Mouse (Mus musculus) liver, embryonic 14.5 days (tissue): ENCODE results near the gene Plxnb2. TPM values are rescaled to one million over a fixed set of nuclear protein-coding genes. Genes with fewer than 3 reads are reported as not detected.

ENCODE experiments used
- ATAC-seq: fragments of 200-750 bp; cut with Nextera tagmentation; 2 replicates; pipeline ENCODE4 v1.8.0; 2017; ENCODE audit warnings: moderate number of reproducible peaks, mild to moderate bottlenecking, moderate library complexity; ENCODE audit not compliant: insufficient read depth
- DNase-seq, 3 experiments: peaks; one replicate each; pipeline ENCODE4 v3.0.0-alpha.2; 2012 to 2013; ENCODE audit warnings: low read depth in 3 of 3, low spot score in 3 of 3
- H3K27ac ChIP-seq: fragments of 300-500 bp; sonication (generic); 2 replicates; pipeline ENCODE4 v1.5.1; 2014; ENCODE audit warnings: moderate library complexity, mild to moderate bottlenecking, control low read depth, inconsistent platforms
- H3K27me3 ChIP-seq: fragments of 300-500 bp; sonication (generic); 2 replicates; pipeline ENCODE4 v1.6.1; 2014; ENCODE audit warnings: mild to moderate bottlenecking, low read length, moderate library complexity; ENCODE audit not compliant: control insufficient read depth, insufficient read depth
- H3K36me3 ChIP-seq: fragments of 300-500 bp; sonication (generic); replicated peaks from 2 replicates; pipeline ENCODE4 v1.6.1; 2014; ENCODE audit warnings: low read depth; ENCODE audit not compliant: control insufficient read depth, insufficient read depth
- H3K4me1 ChIP-seq, 2 experiments: fragments of 200-500 bp in 1 of 2; fragments of 300-500 bp in 1 of 2; sonication (generic) in 1 of 2; replicated peaks; 2 replicates each; pipeline ENCODE4 v1.6.1; 2012 to 2014; ENCODE audit warnings: antibody characterized with exemption in 1 of 2, inconsistent platforms in 1 of 2, low read length in 1 of 2; ENCODE audit not compliant: control insufficient read depth in 2 of 2, insufficient read depth in 2 of 2
- H3K4me2 ChIP-seq: fragments of 300-500 bp; sonication (generic); 2 replicates; pipeline ENCODE4 v1.6.1; 2014; ENCODE audit warnings: low read depth, mild to moderate bottlenecking, control low read depth, moderate library complexity
- H3K4me3 ChIP-seq, 2 experiments: fragments of 200-500 bp in 1 of 2; fragments of 300-500 bp in 1 of 2; sonication (generic) in 1 of 2; 2 replicates each; pipeline ENCODE4 v1.5.1; 2012 to 2014; ENCODE audit warnings: low read depth in 2 of 2, low read length in 2 of 2, mild to moderate bottlenecking in 2 of 2, control low read depth in 1 of 2, inconsistent platforms in 1 of 2, moderate library complexity in 1 of 2; ENCODE audit not compliant: insufficient read depth in 1 of 2
- H3K9ac ChIP-seq: fragments of 300-500 bp; sonication (generic); replicated peaks from 2 replicates; pipeline ENCODE4 v1.6.1; 2014; ENCODE audit warnings: mild to moderate bottlenecking, control low read depth, moderate library complexity
- H3K9me3 ChIP-seq: fragments of 300-500 bp; sonication (generic); 2 replicates; pipeline ENCODE4 v1.6.1; 2016; ENCODE audit warnings: low read length, mixed read lengths; ENCODE audit not compliant: control insufficient read depth
- CTCF ChIP-seq: IDR thresholded peaks from 2 replicates; pipeline ENCODE4 v1.5.1; 2016; ENCODE audit warnings: antibody characterized with exemption, low read depth, control low read depth
- EP300 ChIP-seq: IDR thresholded peaks from 2 replicates; pipeline ENCODE4 v1.6.1; 2016; ENCODE audit warnings: antibody characterized with exemption, low read depth
- WGBS: fragments of 180-500 bp; shearing (Covaris S2); extraction: QIAGEN DNeasy Blood & Tissue Kit; methylation state at CpG from one replicate; pipeline ENCODE4 v1.1.7; 2014; ENCODE audit not compliant: insufficient replicate concordance; 5-methylcytosine and 5-hydroxymethylcytosine counted together
- polyA plus RNA-seq, 2 experiments: library from polyadenylated mRNA; depleted of rRNA in 1 of 2; stranded (reverse) in 1 of 2; unstranded in 1 of 2; fragments of >200 nt; fragmentation: Nextera tagmentation in 1 of 2; extraction: Ambion mirVana in 1 of 2; gene quantifications; 2 replicates each; pipeline versions ENCODE4 v1.2.1 to v1.2.3; 2012 to 2014

Plxnb2 gene
- polyA plus RNA-seq, 2 experiments = 16.4 to 23.7 TPM

DNA sequence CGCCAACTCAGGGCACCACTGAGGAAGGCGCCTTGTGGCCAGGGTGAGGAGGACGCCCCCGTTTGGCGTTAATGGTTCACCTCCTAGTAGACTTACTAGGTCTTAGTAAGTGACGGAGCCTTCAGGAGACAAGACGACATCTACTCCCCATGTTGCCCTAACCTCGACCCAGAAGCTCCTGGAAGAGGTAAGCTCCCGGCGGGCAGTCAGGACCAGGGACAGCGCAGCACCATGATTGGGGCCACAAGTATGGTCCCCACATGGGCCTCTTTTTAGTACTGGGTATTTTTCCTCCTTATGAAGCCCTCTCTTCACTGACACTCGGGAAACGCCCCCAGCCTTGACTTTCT, 30.6 kb downstream of the Plxnb2 start:
- H3K27ac ChIP-seq = no peak overlapping the region
- no peaks in the 10 kb centered on the region for H3K9me3 ChIP-seq
- DNase-seq (no peak), ATAC-seq (peak; percentile 26; the same call in 1 of the 2 replicates)
- H3K27me3 ChIP-seq = peaks cover 53% of the 10 kb centered on the region
- H3K4me1 ChIP-seq = no peaks in the 10 kb centered on the region; a peak in 1 of 4 replicates
- no peak overlapping the region for H3K9ac ChIP-seq
- no peak overlapping the region for H3K4me3 ChIP-seq
- no peak for TF ChIP-seq CTCF
- no peak for TF ChIP-seq EP300
- H3K4me2 ChIP-seq = peak overlapping the region; percentile 68
- no peaks in the 10 kb centered on the region for H3K36me3 ChIP-seq
- 1% methylated on average over 13 of the region's 13 CpGs for WGBS

DNA sequence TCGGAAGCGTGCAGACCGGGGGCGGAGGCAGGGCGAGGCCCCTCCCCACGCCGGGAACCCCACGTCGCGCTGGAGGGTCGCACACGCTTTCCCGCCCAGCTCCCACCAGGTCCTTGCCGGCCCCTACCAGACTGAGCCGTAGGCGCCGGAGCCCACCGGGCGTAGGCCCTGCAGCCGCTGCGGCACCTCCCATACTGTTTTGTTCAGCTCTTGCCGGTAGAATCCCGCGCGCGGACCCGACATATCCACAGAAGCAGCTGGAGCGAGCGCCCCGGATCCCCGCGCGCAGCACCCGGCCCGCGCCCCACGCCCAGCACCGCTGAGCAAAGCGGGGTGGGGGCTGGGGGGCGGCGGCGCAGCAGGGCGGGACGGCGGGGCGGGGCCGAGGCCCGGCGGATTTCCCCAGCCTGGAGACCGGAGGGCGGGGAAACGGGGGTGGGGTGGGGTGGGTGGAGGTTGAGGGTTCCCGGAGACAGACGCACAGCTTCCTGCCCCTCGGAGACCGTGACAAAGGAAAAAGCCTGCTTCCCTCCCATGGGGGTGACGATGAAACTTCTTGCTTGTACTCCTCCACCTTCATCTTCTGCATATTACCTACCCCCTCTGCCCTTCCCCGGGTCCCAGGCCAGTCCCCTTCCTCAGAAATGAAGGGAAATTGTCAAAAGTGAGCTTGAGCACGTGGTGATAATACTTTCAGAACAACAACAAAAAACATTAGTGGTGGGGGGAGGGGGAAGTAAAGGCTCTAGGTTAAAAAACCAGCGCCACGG, 31.1 kb downstream of the Plxnb2 start, which contains the start of gene Mapk11:
TSS of gene Mapk11 (minus strand) at position 358 of the 770 bp plus-strand sequence.
- Histone ChIP-seq H3K27me3 (peaks cover 53% of the 10 kb centered on the region), H3K4me2 (peak within 1 kb of the TSS; percentile 68), H3K4me3 (peak within 1 kb of the TSS; percentile 42 to 51), H3K9ac (no peak within 1 kb of the TSS), H3K36me3 (no peaks in the 10 kb centered on the region), H3K9me3 (no peaks in the 10 kb centered on the region), H3K4me1 (no peaks in the 10 kb centered on the region; a peak in 1 of 4 replicates), H3K27ac (no peak within 1 kb of the TSS)
- DNase-seq = no peak
- ATAC-seq = peak; percentile 41; the same call in 1 of the 2 replicates
- WGBS = 1% methylated on average over 53 of the region's 61 CpGs
- no peak for TF ChIP-seq CTCF
- no peak for TF ChIP-seq EP300

DNA sequence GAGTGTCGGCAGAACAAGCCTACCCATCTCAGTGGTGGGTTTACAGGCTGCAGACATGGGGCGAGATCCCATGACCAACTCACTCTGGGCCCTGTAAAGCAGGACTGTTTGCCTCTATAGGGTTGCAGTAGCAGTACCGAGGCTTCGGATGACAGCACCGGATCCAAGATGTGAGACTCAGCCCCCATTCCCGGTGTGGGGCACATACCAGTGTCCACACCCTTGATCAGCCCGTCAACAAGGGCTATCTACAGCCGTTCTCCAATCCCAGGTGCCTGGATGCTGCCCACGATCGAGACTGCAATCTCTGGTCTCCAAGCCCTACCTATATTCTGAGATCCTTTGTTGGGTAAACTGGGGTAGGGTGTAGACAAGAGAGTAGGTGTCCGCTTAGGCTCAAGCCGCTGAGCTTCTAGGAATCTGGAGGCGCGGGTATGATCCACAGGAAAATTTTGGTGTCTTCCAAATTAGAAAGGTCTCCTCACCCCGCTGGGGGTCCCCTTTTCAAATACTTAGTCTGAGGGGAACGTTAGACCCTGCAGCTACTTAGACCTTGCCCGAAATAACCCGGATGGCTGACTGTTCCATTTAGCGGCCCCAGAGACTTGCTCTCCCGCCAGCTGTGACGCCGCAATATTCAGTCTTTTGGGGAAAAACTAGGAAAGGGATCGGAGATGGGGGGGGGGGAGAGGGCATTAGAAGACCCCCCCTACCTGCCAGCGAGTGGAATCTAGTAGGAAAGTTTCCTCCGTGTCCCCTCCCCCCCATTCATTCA, 31.9 kb downstream of the Plxnb2 start:
- DNase-seq (no peak), ATAC-seq (no peak)
- Histone ChIP-seq H3K4me2 (peak overlapping the region; percentile 68), H3K9me3 (no peaks in the 10 kb centered on the region), H3K27me3 (peaks cover 53% of the 10 kb centered on the region), H3K4me3 (peak overlapping the region; percentile 42 to 51), H3K9ac (no peak overlapping the region), H3K4me1 (no peaks in the 10 kb centered on the region; a peak in 1 of 4 replicates), H3K36me3 (no peaks in the 10 kb centered on the region), H3K27ac (no peak overlapping the region)
- no peak for TF ChIP-seq EP300
- no peak for TF ChIP-seq CTCF
- 9% methylated on average over 25 of the region's 25 CpGs for WGBS

DNA sequence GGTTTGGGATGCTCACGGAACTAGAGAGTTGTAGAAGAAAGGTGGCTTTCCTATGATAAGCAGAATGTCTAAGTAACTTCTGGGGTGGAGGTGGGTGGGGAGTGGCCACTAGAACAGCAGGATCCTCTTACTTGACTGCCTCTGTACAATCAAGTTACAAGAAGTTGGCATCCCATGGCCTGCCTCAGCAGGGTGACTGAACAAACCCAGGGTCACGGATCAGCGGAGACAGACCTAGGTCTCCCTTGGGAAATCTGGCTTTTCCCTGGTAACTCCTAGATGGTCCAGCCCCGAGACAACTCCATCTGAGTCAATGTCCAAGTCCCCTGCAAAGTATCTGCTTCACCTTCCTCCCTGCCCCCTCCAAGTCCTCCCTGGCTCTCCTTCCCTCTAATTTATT, 32.7 kb downstream of the Plxnb2 start:
- no peak overlapping the region for H3K4me3 ChIP-seq
- no peak for DNase-seq
- 36% methylated on average over 4 of the region's 4 CpGs for WGBS
- TF ChIP-seq EP300 (no peak), CTCF (no peak)
- H3K9me3 ChIP-seq = no peaks in the 10 kb centered on the region
- H3K4me1 ChIP-seq = no peaks in the 10 kb centered on the region; a peak in 1 of 4 replicates
- no peak for ATAC-seq
- no peak overlapping the region for H3K9ac ChIP-seq
- H3K27me3 ChIP-seq = peaks cover 53% of the 10 kb centered on the region
- H3K27ac ChIP-seq = no peak overlapping the region
- H3K36me3 ChIP-seq = no peaks in the 10 kb centered on the region
- no peak overlapping the region for H3K4me2 ChIP-seq

DNA sequence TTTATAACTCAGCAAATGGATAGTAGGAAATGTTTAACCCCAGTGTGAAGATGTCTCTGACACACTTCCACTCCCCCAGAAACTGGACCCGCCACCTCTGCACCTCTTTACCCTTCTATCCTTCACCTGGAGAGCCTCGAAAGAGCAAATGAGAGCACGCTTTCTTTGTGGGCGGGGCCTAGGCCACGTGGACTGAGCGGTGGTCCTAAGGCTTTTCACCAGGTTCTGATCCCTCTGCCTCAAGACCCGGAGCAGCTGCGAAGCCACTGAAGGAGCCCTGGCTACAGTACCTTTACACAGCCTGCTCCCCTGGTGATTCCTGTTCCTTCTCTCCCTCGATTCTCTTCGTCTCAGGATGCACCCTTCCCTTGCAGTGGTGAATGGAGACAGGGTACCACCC, 33.1 kb downstream of the Plxnb2 start:
- H3K27me3 ChIP-seq = peaks cover 58% of the 10 kb centered on the region
- WGBS = 20% methylated on average over 10 of the region's 10 CpGs
- H3K4me1 ChIP-seq = no peaks in the 10 kb centered on the region; a peak in 1 of 4 replicates
- no peak for DNase-seq
- no peaks in the 10 kb centered on the region for H3K36me3 ChIP-seq
- no peak overlapping the region for H3K9ac ChIP-seq
- no peak for ATAC-seq
- H3K4me3 ChIP-seq = no peak overlapping the region
- TF ChIP-seq EP300 = no peak
- no peak for TF ChIP-seq CTCF
- no peak overlapping the region for H3K27ac ChIP-seq
- H3K9me3 ChIP-seq = no peaks in the 10 kb centered on the region
- H3K4me2 ChIP-seq = no peak overlapping the region
